Mouse (Mus musculus) skeletal muscle tissue, adult 2 months (tissue): ENCODE data around the gene Sparcl1.

ENCODE experiments used
- DNase-seq: peaks from one replicate; pipeline ENCODE4 v3.0.0-alpha.2; 2012; ENCODE audit warnings: low read depth, low spot score

Sparcl1 gene

GRCm38 (mm10) chr5:104110171-104110920 is 3.2 kb downstream of the Sparcl1 start:
- DNase-seq: no peak

DNA sequence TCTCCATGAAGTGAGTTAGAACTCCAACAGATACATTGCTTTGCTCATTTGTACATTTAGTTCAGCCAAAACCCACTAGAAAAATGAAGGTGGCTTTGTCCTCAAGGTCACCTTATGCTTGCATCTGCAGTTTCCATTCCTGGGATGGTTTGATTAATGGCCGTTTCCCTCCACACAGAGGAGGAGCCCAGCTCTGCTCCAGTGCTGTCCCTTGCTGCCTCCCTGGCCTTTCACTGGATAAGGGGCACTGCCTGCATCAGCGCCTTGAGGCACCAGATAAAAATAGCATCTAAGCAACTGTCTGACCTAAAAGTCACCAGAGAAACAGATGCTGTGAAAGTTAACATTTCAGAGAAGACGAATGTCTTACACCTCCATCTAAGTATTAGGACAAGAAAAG is 4.0 kb downstream of the Sparcl1 start:
- DNase-seq: peak; percentile 75

GRCm38 (mm10) chr5:104108879-104109369 is 4.6 kb downstream of the Sparcl1 start:
- no peak for DNase-seq

DNA sequence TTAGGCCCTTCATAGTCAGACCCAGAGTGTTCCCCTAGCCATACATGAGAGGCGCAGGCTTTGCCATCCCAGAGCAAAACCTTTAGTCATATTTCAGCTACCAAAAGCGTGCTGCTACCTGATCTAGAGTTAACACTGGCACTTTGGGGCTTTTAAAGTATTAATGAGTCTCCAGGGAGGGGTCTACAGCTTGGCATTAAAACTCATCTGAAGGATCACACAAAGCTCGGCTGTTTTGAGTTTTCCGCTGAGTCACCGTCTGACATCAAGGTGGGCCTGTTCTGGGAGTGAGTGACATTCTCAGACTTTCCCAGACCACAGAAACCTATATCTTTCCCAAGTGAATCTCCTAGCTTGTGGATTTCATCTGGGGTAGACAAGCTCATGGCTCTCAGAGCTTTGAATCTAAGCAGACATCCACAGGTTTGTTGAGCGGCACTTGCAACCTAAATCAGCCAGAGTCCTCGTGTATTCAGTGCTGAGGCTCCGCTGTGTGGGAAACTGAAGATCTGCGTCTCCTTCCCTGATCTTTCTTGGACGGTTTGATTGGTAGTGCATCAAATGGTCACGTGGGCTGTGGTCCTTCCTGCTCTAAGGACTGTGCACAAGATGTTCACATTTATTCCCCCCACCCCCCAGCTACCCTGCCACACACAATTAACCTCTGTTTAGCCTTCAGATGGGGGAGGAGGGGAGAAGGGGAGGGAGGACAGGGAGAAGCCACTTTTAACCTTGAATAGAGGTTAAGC is 5.2 kb downstream of the Sparcl1 start:
- DNase-seq: no peak

- DNase-seq: no peak
Observed at GRCm38 (mm10) chr5:104104111-104104510, 9.4 kb downstream of the Sparcl1 start.

GRCm38 (mm10) chr5:104103171-104103570 is 10.4 kb downstream of the Sparcl1 start:
- no peak for DNase-seq

GRCm38 (mm10) chr5:104101678-104102531 is 11.6 kb downstream of the Sparcl1 start:
- no peak for DNase-seq

DNA sequence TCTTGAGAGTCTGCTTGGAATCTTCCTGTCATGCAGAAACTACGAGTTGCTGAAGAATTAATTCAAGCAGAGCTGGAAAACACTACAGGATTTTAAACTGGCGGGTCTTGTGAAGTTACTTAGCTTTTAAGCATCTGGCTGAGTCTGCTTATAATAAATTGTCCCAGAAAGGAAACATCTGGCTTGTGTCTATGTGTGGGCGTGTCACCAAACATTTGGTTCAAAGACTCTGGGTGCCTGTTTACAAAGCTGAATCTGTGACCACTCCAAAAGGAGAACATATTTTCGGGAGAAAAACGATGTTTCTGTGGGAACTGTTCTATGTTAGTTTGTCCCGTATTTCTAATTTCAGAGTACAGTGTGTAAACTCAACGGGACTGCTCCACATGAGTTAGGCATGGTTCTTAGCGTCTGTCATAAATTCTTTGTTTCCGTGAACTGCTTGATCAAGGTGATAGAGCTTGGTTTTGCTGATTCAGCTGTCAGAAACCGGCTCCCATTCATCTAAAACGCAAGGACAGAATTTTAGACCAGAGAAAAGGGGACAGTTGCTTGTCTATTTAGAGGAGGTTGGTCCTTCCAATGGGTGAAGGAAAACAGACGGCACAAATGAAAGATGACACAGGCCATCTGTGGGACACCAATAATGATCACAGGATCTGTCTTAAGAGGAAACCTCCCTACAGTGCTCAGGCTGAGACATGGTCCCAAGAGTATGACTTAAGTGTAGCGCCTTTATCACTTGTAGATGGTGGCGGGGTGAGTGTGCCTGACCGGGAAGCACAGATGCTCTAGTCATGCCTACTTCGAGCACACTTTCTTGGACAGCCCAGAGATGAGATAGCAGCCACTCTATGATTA is 17.2 kb downstream of the Sparcl1 start:
- peak; percentile 57 for DNase-seq

- DNase-seq: no peak
Observed at GRCm38 (mm10) chr5:104095416-104096077, 18.0 kb downstream of the Sparcl1 start.

DNA sequence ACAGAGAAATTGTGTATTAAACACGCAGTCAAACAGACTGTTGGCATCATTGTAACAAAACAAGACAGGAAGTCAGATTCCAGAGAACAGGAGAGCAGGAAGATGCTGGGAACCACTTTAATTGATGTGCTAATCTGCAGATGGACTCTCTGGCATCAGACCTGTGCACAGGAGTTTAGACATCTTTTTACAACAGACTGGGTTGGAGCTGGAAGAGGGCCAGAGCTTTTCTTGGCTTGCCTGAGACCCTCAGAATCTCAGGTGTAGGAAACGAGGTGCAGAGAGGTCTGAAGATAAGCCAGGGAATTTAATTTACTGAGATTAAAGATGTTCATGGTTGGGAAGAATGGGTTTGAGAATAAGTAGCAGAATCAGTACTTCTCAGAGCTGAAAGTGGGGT is 23.8 kb downstream of the Sparcl1 start:
- DNase-seq: no peak

DNA sequence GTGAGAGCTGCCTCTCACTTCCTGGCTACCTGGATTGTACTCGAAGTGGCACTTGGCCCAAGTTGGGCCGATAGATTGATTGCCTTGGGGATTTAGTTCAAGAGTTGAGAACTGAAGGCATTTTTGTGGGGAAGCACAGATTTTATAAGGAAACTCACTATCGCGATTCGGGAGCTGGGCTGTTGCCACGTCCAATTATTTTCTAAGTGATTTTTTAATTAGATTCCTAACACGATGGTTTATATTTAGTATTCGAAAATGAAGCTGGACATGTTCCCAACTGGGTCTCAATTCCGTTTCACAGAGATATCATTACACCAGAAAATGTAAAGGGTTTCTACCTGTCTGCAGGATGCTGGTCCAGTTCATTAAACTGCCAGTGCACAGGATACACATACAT is 28.2 kb downstream of the Sparcl1 start:
- DNase-seq: no peak

- no peak for DNase-seq
Observed at GRCm38 (mm10) chr5:104080736-104081135, 32.8 kb downstream of the Sparcl1 start.

DNA sequence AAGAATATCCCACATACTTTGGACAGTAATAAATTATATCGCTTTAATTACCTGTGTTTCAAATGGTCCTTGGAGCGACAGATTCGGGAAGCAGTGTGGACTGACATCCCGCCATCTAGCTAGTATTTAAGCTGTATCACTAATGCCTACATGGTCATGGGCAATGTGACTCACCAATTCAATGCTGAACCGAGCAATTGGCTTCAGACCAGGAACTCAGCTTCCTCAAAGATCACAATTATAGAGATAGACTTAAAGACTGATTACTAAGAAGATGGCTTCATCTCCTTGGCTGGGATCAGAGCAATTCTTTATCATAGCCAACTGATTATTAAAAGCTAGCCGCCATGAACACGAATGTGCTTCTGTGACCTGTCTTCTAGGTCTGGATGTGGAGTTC is 36.0 kb downstream of the Sparcl1 start, which contains the start of gene Gm17660:
Gene Gm17660, minus strand, starts transcription at position 101 of the 400 bp plus-strand sequence.
- DNase-seq: no peak

- no peak for DNase-seq
Observed at GRCm38 (mm10) chr5:104076361-104076760, 37.2 kb downstream of the Sparcl1 start.

DNA sequence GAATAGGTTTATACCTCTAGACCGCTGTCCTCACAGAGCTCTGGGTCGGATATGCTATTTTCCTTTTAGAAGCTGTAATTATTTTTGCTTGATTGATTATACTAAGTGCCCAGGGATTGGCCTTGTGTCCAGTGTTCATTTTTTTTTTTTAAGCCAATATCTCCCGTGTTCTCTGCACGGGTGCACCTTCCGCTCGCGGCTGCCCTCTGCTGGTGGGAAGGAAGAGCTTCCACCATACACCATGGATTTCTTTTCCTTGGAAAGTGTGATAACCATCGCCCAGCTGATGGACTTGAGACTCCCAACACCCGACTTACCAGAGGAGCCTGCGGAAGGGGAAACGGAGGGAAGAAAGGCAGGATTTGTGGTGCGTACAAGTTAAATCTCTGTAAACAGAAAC is 39.1 kb downstream of the Sparcl1 start:
- DNase-seq: peak; percentile 34

DNA sequence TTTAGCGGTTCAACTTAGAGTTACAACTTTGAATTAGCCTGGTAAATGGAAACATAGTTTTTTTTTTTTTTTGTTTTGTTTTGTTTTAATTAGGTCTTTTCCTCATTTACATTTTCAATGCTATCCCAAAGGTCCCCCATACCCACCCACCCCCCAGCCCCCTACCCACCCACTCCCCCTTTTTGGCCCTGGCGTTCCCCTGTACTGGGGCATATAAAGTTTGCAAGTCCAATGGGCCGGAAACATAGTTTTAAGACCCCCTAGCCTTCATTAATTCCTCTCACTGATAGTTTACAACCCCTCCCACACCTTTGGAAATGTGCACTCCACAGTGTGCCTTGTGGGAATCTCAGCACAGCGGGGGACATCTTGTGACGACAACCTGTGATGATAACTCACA is 39.9 kb downstream of the Sparcl1 start:
- no peak for DNase-seq

GRCm38 (mm10) chr5:104072272-104072886 is 41.2 kb downstream of the Sparcl1 start:
- DNase-seq: no peak

DNA sequence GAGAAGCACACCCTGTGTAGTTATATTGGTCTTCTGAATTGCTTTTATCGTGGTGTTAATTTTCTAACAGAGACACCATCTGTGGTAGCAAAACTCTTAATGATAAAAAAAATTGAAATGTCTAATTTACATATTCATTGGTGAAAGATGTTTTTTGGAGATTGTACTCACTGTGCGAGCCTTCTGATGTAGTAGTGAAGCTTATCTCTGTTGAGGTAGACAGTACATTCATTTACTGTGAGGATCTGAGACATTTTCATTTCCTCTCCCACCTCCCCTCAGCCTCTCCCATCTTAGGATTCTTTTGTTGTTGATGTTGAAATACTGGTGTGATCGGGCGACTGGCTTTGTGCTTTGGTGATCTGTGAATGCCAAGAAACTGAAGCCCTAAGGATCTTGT is 42.5 kb downstream of the Sparcl1 start:
- no peak for DNase-seq

GRCm38 (mm10) chr5:104068751-104069150 is 44.8 kb downstream of the Sparcl1 start:
- DNase-seq: peak; percentile 26
